Comparison of ENCODE assay signal across 8 mouse cellular contexts in genomic region chr4:148890442-148890841, GRCm38 (mm10).
DNase-seq lines count a peak whose midpoint lies in the region; ATAC-seq and TF ChIP-seq lines count a peak whose summit lies in the region.

No protein-coding gene starts in this region.

- H3K4me3 ChIP-seq in kidney, postnatal 0 days (replicated peaks; ENCODE audit: low read depth, low read length) = no peak overlapping the region; the same call in 1 of the 2 replicates
- no peak overlapping the region for H3K4me3 ChIP-seq in kidney, adult 2 months (ENCODE audit: insufficient read depth, low read depth, low read length)
- no peak overlapping the region; the same call in 1 of the 2 replicates for H3K4me3 ChIP-seq in forebrain, embryonic 11.5 days (ENCODE audit: low read depth, low read length)
- peak overlapping the region; percentile 32 for H3K4me3 ChIP-seq in intestine, embryonic 15.5 days (replicated peaks)
- H3K4me3 ChIP-seq in neural tube, embryonic 13.5 days = peak overlapping the region; percentile 26; the same call in 1 of the 2 replicates

- ATAC-seq in kidney, postnatal 0 days (replicated peaks; ENCODE audit: low FRiP score, low read depth) = no peak
- ATAC-seq in forebrain, embryonic 11.5 days (replicated peaks; ENCODE audit: low FRiP score) = no peak
- no peak for ATAC-seq in intestine, embryonic 15.5 days
- ATAC-seq in neural tube, embryonic 13.5 days (ENCODE audit: low read depth) = no peak

- H3K36me3 ChIP-seq in kidney, postnatal 0 days (ENCODE audit: insufficient read depth, low read length) = no peaks in the 10 kb centered on the region
- H3K36me3 ChIP-seq in kidney, adult 2 months (ENCODE audit: control insufficient read depth, insufficient read depth, low read length) = no peaks in the 10 kb centered on the region
- no peaks in the 10 kb centered on the region for H3K36me3 ChIP-seq in forebrain, embryonic 11.5 days (ENCODE audit: control insufficient read depth, insufficient read depth, low read length)
- no peaks in the 10 kb centered on the region for H3K36me3 ChIP-seq in intestine, embryonic 15.5 days
- no peaks in the 10 kb centered on the region for H3K36me3 ChIP-seq in neural tube, embryonic 13.5 days

- no peaks in the 10 kb centered on the region for H3K9me3 ChIP-seq in kidney, postnatal 0 days (replicated peaks; ENCODE audit: low read length)
- H3K9me3 ChIP-seq in forebrain, embryonic 11.5 days (ENCODE audit: control insufficient read depth, low read length) = no peaks in the 10 kb centered on the region
- no peaks in the 10 kb centered on the region for H3K9me3 ChIP-seq in intestine, embryonic 15.5 days
- no peaks in the 10 kb centered on the region for H3K9me3 ChIP-seq in neural tube, embryonic 13.5 days

- DNase-seq in kidney, postnatal 0 days (ENCODE audit: low spot score) = no peak
- no peak for DNase-seq in kidney, adult 2 months
- DNase-seq in forebrain, embryonic 11.5 days (ENCODE audit: low spot score) = no peak
- no peak for DNase-seq in thymus, postnatal 10 days (ENCODE audit: low spot score in 2 of 2)
- DNase-seq in adrenal gland, postnatal 4 days (ENCODE audit: low spot score in 2 of 2) = no peak
- no peak for DNase-seq in kidney, postnatal 36 days

- peaks cover 3% of the 10 kb centered on the region; the same call in 1 of the 2 replicates for H3K27me3 ChIP-seq in kidney, postnatal 0 days (ENCODE audit: insufficient read depth, low read length)
- H3K27me3 ChIP-seq in kidney, adult 2 months (replicated peaks; ENCODE audit: control insufficient read depth, insufficient read depth, low read length) = no peaks in the 10 kb centered on the region
- H3K27me3 ChIP-seq in forebrain, embryonic 11.5 days (ENCODE audit: control insufficient read depth, insufficient read depth, low read length) = peaks cover 11% of the 10 kb centered on the region
- H3K27me3 ChIP-seq in intestine, embryonic 15.5 days (replicated peaks) = peaks cover 22% of the 10 kb centered on the region
- peaks cover 95% of the 10 kb centered on the region for H3K27me3 ChIP-seq in neural tube, embryonic 13.5 days

- 69% methylated on average over 8 of the region's 8 CpGs for WGBS in kidney, postnatal 0 days
- 80% methylated on average over 8 of the region's 8 CpGs for WGBS in kidney, adult 2 months
- WGBS in forebrain, embryonic 11.5 days = 55% methylated on average over 8 of the region's 8 CpGs
- WGBS in intestine, embryonic 15.5 days = 71% methylated on average over 8 of the region's 8 CpGs
- 44% methylated on average over 8 of the region's 8 CpGs for WGBS in neural tube, embryonic 13.5 days

- H3K27ac ChIP-seq in kidney, postnatal 0 days = no peak overlapping the region
- H3K27ac ChIP-seq in kidney, adult 2 months (ENCODE audit: insufficient read depth, low read depth, low read length) = no peak overlapping the region
- H3K27ac ChIP-seq in forebrain, embryonic 11.5 days (ENCODE audit: low read depth, low read length) = peak overlapping the region; percentile 84
- no peak overlapping the region for H3K27ac ChIP-seq in intestine, embryonic 15.5 days
- H3K27ac ChIP-seq in neural tube, embryonic 13.5 days (replicated peaks) = peak overlapping the region; percentile 64; the same call in 1 of the 2 replicates

- peaks cover 17% of the 10 kb centered on the region for H3K4me1 ChIP-seq in kidney, postnatal 0 days (replicated peaks; ENCODE audit: insufficient read depth, low read length)
- H3K4me1 ChIP-seq in kidney, adult 2 months (ENCODE audit: control insufficient read depth, insufficient read depth, low read length) = peaks cover 3% of the 10 kb centered on the region; the same call in 1 of the 2 replicates
- peaks cover 43% of the 10 kb centered on the region for H3K4me1 ChIP-seq in forebrain, embryonic 11.5 days (replicated peaks; ENCODE audit: control insufficient read depth, insufficient read depth, low read length)
- H3K4me1 ChIP-seq in intestine, embryonic 15.5 days (replicated peaks) = peaks cover 10% of the 10 kb centered on the region
- H3K4me1 ChIP-seq in neural tube, embryonic 13.5 days (replicated peaks) = peaks cover 77% of the 10 kb centered on the region

- peak overlapping the region; percentile 57 for H3K4me2 ChIP-seq in kidney, postnatal 0 days (ENCODE audit: low read length)
- H3K4me2 ChIP-seq in forebrain, embryonic 11.5 days (ENCODE audit: low read depth, low read length, severe bottlenecking) = peak overlapping the region; percentile 65
- peak overlapping the region; percentile 79; the same call in 1 of the 2 replicates for H3K4me2 ChIP-seq in intestine, embryonic 15.5 days (replicated peaks)
- peak overlapping the region; percentile 55 for H3K4me2 ChIP-seq in neural tube, embryonic 13.5 days

- H3K9ac ChIP-seq in kidney, postnatal 0 days (ENCODE audit: low read depth, low read length) = no peak overlapping the region
- no peak overlapping the region; the same call in 1 of the 2 replicates for H3K9ac ChIP-seq in forebrain, embryonic 11.5 days (ENCODE audit: low read length)
- no peak overlapping the region for H3K9ac ChIP-seq in intestine, embryonic 15.5 days
- H3K9ac ChIP-seq in neural tube, embryonic 13.5 days = peak overlapping the region; percentile 63; the same call in 1 of the 2 replicates

- TF ChIP-seq POLR2A in kidney, adult 2 months (IDR thresholded peaks at IDR 0.05; ENCODE audit: low read depth, low read length) = no peak

- TF ChIP-seq CTCF in kidney, postnatal 0 days (IDR thresholded peaks at IDR 0.05; ENCODE audit: low read depth) = no peak
- no peak for TF ChIP-seq CTCF in kidney, adult 2 months (conservative IDR thresholded peaks at IDR 0.05; ENCODE audit: insufficient read depth, insufficient read length, low read depth, low read length)

Comparison
In these comparisons a context has a peak if more than half of its experiments do, and no peak if none do; other contexts are left out.
1. H3K27ac ChIP-seq: peak in forebrain, embryonic 11.5 days (single experiment) and neural tube, embryonic 13.5 days (single experiment); none in kidney, postnatal 0 days (single experiment), kidney, adult 2 months (single experiment) and intestine, embryonic 15.5 days (single experiment).
2. H3K4me3 ChIP-seq: peak in intestine, embryonic 15.5 days (single experiment) and neural tube, embryonic 13.5 days (single experiment); none in kidney, postnatal 0 days (single experiment), kidney, adult 2 months (single experiment) and forebrain, embryonic 11.5 days (single experiment).
3. Peak in every context shown above with its lines, with median percentiles within 50 percentile points of each other: H3K4me2 ChIP-seq.